Mouse (Mus musculus) small intestine, adult 2 months (tissue): ENCODE measurements around the gene Zdhhc9. TPM values are rescaled to one million over a fixed set of nuclear protein-coding genes. Genes with fewer than 3 reads are reported as not detected.

ENCODE experiments used
- H3K27ac ChIP-seq: fragments of 200-500 bp; 2 replicates; pipeline ENCODE4 v1.5.1; 2012; ENCODE audit warnings: low read depth, low read length, control low read depth, inconsistent platforms; ENCODE audit not compliant: insufficient read depth
- H3K27me3 ChIP-seq: fragments of 200-500 bp; 2 replicates; pipeline ENCODE4 v1.6.1; 2012; ENCODE audit warnings: mild to moderate bottlenecking, moderate library complexity, low read length, inconsistent platforms; ENCODE audit not compliant: control insufficient read depth, insufficient read depth
- H3K36me3 ChIP-seq: fragments of 200-500 bp; 2 replicates; pipeline ENCODE4 v1.6.1; 2012; ENCODE audit warnings: mild to moderate bottlenecking, low read length, control low read depth, inconsistent platforms; ENCODE audit not compliant: control insufficient read depth, insufficient read depth
- H3K4me1 ChIP-seq: fragments of 200-500 bp; 2 replicates; pipeline ENCODE4 v1.6.1; 2012; ENCODE audit warnings: low read length, inconsistent platforms, mixed read lengths; ENCODE audit not compliant: control insufficient read depth, insufficient read depth, insufficient read length
- H3K4me3 ChIP-seq: fragments of 200-500 bp; 2 replicates; pipeline ENCODE4 v1.5.1; 2012; ENCODE audit warnings: low read depth, mild to moderate bottlenecking, control low read depth, inconsistent platforms, low read length, moderate library complexity
- CTCF ChIP-seq: fragments of 200-500 bp; IDR thresholded peaks from 2 replicates; pipeline ENCODE4 v1.5.1; 2012; ENCODE audit warnings: low read depth, mild to moderate bottlenecking, control low read depth, inconsistent platforms, low read length, moderate library complexity, mixed read lengths; ENCODE audit not compliant: insufficient replicate concordance, insufficient read length; ENCODE audit errors: extremely low read depth
- POLR2A ChIP-seq: fragments of 200-500 bp; IDR thresholded peaks from 2 replicates; pipeline ENCODE4 v1.6.1; 2012; ENCODE audit warnings: low read depth, mild to moderate bottlenecking, control low read depth, inconsistent platforms, low read length, moderate library complexity
- WGBS: fragments of 180-500 bp; shearing (Covaris S2); methylation state at CpG from one replicate; pipeline ENCODE4 v1.1.7; 2018; 5-methylcytosine and 5-hydroxymethylcytosine counted together
- polyA plus RNA-seq: library from polyadenylated mRNA; depleted of rRNA; stranded (reverse); fragments of >200 nt; gene quantifications from 2 replicates; pipeline ENCODE4 v1.2.3, GENCODE M21; 2012; rRNA removed

Gene Zdhhc9
- 17.2 and 36.2 TPM in 2 replicates for polyA plus RNA-seq

- no peaks in the 10 kb centered on the region for H3K27me3 ChIP-seq
- peak within 1 kb of the TSS; percentile 93 for H3K27ac ChIP-seq
- H3K4me3 ChIP-seq = peak within 1 kb of the TSS; percentile 76
- no peaks in the 10 kb centered on the region for H3K36me3 ChIP-seq
- TF ChIP-seq CTCF = no peak
- TF ChIP-seq POLR2A = peak; percentile 31; the same call in 1 of the 2 replicates
- WGBS = 12% methylated on average over 34 of the region's 34 CpGs
- H3K4me1 ChIP-seq = peaks cover 3% of the 10 kb centered on the region; the same call in 1 of the 2 replicates
Measured at GRCm38 (mm10) chrX:48208519-48209185, at the start of gene Zdhhc9. Gene Zdhhc9, minus strand, starts transcription at chrX:48208878.

DNA sequence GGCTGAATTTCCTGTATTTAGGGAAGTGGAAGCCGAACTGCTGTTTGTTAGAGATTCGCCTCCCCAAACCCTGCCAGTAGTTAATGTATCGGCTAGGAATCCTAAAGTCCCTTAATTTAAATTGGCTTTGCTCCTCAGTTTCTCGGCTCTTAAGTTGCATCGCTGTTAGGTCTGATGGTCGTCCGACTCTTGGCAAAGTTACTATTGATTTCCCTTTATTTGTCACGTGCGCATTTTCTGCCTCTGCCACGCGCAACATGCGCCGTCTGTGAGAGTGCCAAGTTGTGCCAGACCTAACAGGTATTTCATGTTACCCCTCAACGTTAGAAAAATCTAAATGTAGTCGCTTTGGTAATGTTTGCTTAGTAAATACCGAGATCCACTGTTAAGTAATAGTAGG is 48.3 kb upstream of the Zdhhc9 start:
- peak overlapping the region; percentile 70 for H3K27ac ChIP-seq
- H3K4me3 ChIP-seq = peak overlapping the region; percentile 90
- peaks cover 3% of the 10 kb centered on the region for H3K36me3 ChIP-seq
- 10% methylated on average over 16 of the region's 16 CpGs for WGBS
- H3K27me3 ChIP-seq = no peaks in the 10 kb centered on the region
- TF ChIP-seq CTCF = no peak
- no peak for TF ChIP-seq POLR2A
- no peaks in the 10 kb centered on the region for H3K4me1 ChIP-seq

DNA sequence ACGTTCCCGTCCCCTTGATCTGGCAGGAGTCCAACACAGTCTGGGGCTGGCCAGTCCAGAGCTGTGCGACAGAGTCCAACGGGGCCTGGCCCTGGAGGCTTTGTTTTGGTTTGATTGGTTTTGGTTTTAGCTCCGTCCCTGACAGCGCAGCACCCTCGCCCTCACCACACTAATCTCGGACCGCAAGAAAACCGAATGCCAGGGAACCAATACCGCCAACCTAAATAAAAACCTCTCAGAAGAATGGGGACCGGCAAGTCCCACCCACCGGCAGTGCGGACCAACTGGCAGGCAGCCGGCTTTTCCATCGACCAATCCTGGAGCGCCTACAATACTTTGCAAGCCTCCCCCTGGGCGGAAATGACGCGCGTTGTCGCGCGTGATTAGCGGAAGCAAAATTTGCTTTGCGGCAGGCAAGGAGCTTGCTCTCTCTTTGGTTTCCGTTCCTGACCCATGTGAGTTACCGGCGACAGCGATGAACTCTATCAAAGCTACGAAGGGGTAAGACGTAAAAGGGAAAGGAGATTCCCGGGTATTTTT is 47.9 kb upstream of the Zdhhc9 start, which contains the start of gene Utp14a:
TSS of gene Utp14a (plus strand) at position 395 of the 540 bp plus-strand sequence.
- TF ChIP-seq POLR2A (peak; percentile 65; the same call in 1 of the 2 replicates), CTCF (no peak)
- Histone ChIP-seq H3K27ac (peak within 1 kb of the TSS; percentile 89), H3K27me3 (no peaks in the 10 kb centered on the region), H3K36me3 (peaks cover 2% of the 10 kb centered on the region), H3K4me1 (no peaks in the 10 kb centered on the region), H3K4me3 (peak within 1 kb of the TSS; percentile 90)
- 8% methylated on average over 33 of the region's 33 CpGs for WGBS

- H3K27me3 ChIP-seq = no peaks in the 10 kb centered on the region
- H3K4me3 ChIP-seq = peak overlapping the region; percentile 90
- 9% methylated on average over 18 of the region's 18 CpGs for WGBS
- H3K27ac ChIP-seq = peak overlapping the region; percentile 89
- no peaks in the 10 kb centered on the region for H3K36me3 ChIP-seq
- no peaks in the 10 kb centered on the region for H3K4me1 ChIP-seq
- TF ChIP-seq CTCF = no peak
- TF ChIP-seq POLR2A = no peak
Measured at GRCm38 (mm10) chrX:48255830-48256428, 47.3 kb upstream of the Zdhhc9 start.

GRCm38 (mm10) chrX:48234417-48234816 is 25.7 kb upstream of the Zdhhc9 start:
- 20% methylated on average over 7 of the region's 7 CpGs for WGBS

DNA sequence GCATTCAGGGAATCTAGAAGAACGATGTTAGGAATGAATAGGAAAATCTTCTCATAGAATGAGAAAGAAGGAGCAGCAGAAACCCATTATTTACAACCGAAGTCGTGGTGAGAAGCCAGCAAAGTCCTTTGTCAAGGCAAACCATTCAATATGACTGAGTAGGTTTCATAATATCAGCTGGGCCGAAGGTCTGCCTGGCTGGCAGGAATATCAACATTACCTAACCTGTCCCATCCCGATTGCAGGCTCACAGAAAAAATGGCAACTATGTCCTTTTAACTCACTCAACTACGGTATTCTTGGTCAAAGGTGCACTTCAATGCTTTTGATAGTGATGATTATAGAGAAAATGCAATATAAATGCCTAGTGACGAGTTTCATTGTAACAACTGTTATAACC is 17.5 kb upstream of the Zdhhc9 start:
- no peaks in the 10 kb centered on the region for H3K36me3 ChIP-seq
- H3K27me3 ChIP-seq = no peaks in the 10 kb centered on the region
- no peak overlapping the region for H3K4me3 ChIP-seq
- WGBS = 60% methylated on average over 7 of the region's 7 CpGs
- H3K27ac ChIP-seq = no peak overlapping the region
- no peaks in the 10 kb centered on the region for H3K4me1 ChIP-seq
- TF ChIP-seq CTCF (no peak), POLR2A (no peak)

More at GRCm38 (mm10) chrX:48234417-48234816, 25.7 kb upstream of the Zdhhc9 start:
- H3K36me3 ChIP-seq = no peaks in the 10 kb centered on the region
- no peak overlapping the region for H3K4me3 ChIP-seq
- H3K27me3 ChIP-seq = no peaks in the 10 kb centered on the region
- no peak for TF ChIP-seq CTCF
- TF ChIP-seq POLR2A = no peak
- H3K4me1 ChIP-seq = 0 out of 2 replicates have a peak, but pooled peaks cover 3% of the 10 kb centered on the region
- no peak overlapping the region for H3K27ac ChIP-seq

GRCm38 (mm10) chrX:48222706-48223105 is 14.0 kb upstream of the Zdhhc9 start:
- Histone ChIP-seq H3K27ac (no peak overlapping the region), H3K36me3 (no peaks in the 10 kb centered on the region), H3K4me1 (no peaks in the 10 kb centered on the region), H3K27me3 (no peaks in the 10 kb centered on the region), H3K4me3 (no peak overlapping the region)
- WGBS = 87% methylated on average over 7 of the region's 7 CpGs
- TF ChIP-seq CTCF (no peak), POLR2A (no peak)
